Mouse (Mus musculus) mouse embryonic stem cell (cell line): ENCODE data around the gene B020011L13Rik.
"Not testable (repeated sequence)": the region's sequence is repeated elsewhere in the genome, so short reads cannot be mapped to it uniquely, and the experiment has no call there.

Source experiments
- in situ Hi-C, 2 experiments: fragments of 300-500 bp; cut with MboI; formaldehyde crosslinking; loops; 1 replicate in 1 of 2; 3 replicates in 1 of 2; pipeline ENCODE4 v1.14.3; 2019 to 2020; ENCODE audit warnings: low sequenced_read_pairs in 2 of 2, low pct_unique_long_range_greater_than_20kb in 1 of 2, mixed read lengths in 1 of 2; ENCODE audit not compliant: unreplicated experiment in 1 of 2

The B020011L13Rik gene

GRCm38 (mm10) chr1:117780833-117781232, at the start of gene B020011L13Rik:
Gene B020011L13Rik, plus strand, starts transcription at chr1:117781133.
- in situ Hi-C loops = loop anchor here in 1 of 2 experiments (5.0 kb wide), 1 partner anchor 179 kb away; no protein-coding TSS in a partner anchor

DNA sequence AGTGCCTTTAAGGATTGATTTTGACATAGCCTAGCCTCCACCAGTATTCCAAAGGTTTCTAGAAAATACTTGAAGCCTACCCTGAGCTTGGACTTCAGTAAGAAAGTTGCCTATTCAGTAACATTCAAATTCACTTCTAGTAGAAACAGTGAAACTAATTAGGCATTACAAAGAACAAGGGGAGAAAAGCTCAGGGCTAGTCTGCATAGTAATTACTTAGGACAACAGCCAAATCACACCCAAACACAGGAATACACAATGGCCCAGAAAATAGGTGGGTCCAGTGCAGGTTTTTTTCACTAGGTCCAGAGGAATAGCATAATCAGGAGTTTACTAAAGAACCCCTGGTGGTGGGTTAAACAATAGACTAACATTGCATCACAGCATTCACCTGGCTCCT, 35.3 kb downstream of the B020011L13Rik start:
- in situ Hi-C loops = not testable (repeated sequence)

- in situ Hi-C loops = not testable (repeated sequence)
These were observed 48.8 kb downstream of the B020011L13Rik start, which contains the start of gene Gm28360 for GRCm38 (mm10) chr1:117829781-117830180. Gene Gm28360, plus strand, starts transcription at chr1:117830081.

DNA sequence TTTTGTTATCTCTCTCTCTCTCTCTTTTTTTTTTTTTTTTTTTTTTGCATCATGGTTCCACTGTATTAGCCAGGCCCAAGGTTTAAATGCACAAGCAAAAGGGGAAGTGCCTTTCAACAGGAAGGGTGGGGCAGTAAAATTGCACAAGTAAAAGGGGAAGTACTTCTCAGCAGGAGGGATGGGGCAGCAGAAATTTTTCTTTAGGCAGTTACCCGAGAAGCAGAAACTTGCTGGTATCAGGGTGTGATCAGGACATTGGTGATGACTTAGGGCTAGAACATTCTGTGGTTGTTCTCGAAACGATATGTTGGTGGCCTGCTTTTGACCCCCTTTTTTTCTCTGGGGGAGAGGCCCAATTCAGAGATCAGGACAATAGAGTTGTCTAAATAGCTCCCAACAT, 70.8 kb downstream of the B020011L13Rik start:
- in situ Hi-C loops = not testable (repeated sequence)
